Mouse (Mus musculus) MEL (cell line): ENCODE results near the gene Nudt3. TPM values are rescaled to one million over a fixed set of nuclear protein-coding genes. Genes with fewer than 3 reads are reported as not detected.

Experiments used
- DNase-seq: peaks from one replicate; pipeline ENCODE4 v3.0.0; 2011; ENCODE audit warnings: low read depth, low spot score
- H3K27ac ChIP-seq: 2 replicates; pipeline ENCODE4 v1.5.1; 2012; ENCODE audit warnings: low read depth, mild to moderate bottlenecking, control low read depth, low read length, moderate library complexity; ENCODE audit not compliant: control insufficient read depth
- H3K27me3 ChIP-seq, 2 experiments: fragments of 150-350 bp in 1 of 2; sonication (generic) in 1 of 2; 2 replicates each; pipeline ENCODE4 v1.6.1; 2012; ENCODE audit warnings: low read length in 2 of 2, mild to moderate bottlenecking in 2 of 2, improper control_type of control experiment in 1 of 2, moderate library complexity in 1 of 2; ENCODE audit not compliant: insufficient read depth in 2 of 2, control insufficient read depth in 1 of 2
- H3K36me3 ChIP-seq, 2 experiments: 2 replicates each; pipeline ENCODE4 v1.6.1; 2012 to 2014; ENCODE audit warnings: low read length in 2 of 2, improper control_type of control experiment in 1 of 2, inconsistent platforms in 1 of 2, mild to moderate bottlenecking in 1 of 2; ENCODE audit not compliant: insufficient read depth in 2 of 2, control insufficient read depth in 1 of 2
- H3K4me1 ChIP-seq, 2 experiments: fragments of 150-350 bp in 1 of 2; sonication (generic) in 1 of 2; 2 replicates each; pipeline ENCODE4 v1.6.1; 2012; ENCODE audit warnings: low read length in 2 of 2, improper control_type of control experiment in 1 of 2, mild to moderate bottlenecking in 1 of 2; ENCODE audit not compliant: insufficient read depth in 2 of 2, control insufficient read depth in 1 of 2
- H3K4me3 ChIP-seq, 2 experiments: fragments of 150-350 bp in 1 of 2; sonication (generic) in 1 of 2; 2 replicates each; pipeline ENCODE4 v1.5.1; 2012; ENCODE audit warnings: low read depth in 2 of 2, low read length in 2 of 2, mild to moderate bottlenecking in 2 of 2, moderate library complexity in 2 of 2, control low read depth in 1 of 2, improper control_type of control experiment in 1 of 2; ENCODE audit not compliant: control insufficient read depth in 1 of 2, insufficient read depth in 1 of 2
- H3K79me2 ChIP-seq: 2 replicates; pipeline ENCODE4 v1.6.1; 2012; ENCODE audit warnings: mild to moderate bottlenecking, low read length, moderate library complexity; ENCODE audit not compliant: control insufficient read depth, poor library complexity, insufficient read depth
- H3K9ac ChIP-seq: 2 replicates; pipeline ENCODE4 v1.6.1; 2012; ENCODE audit warnings: low read depth, mild to moderate bottlenecking, control low read depth, low read length, moderate library complexity; ENCODE audit not compliant: control insufficient read depth, poor library complexity, severe bottlenecking
- H3K9me3 ChIP-seq: fragments of 150-350 bp; sonication (generic); replicated peaks from 2 replicates; pipeline ENCODE4 v1.6.1; 2012; ENCODE audit warnings: mild to moderate bottlenecking, low read length, improper control_type of control experiment, moderate library complexity; ENCODE audit not compliant: insufficient read depth
- BHLHE40 ChIP-seq: IDR thresholded peaks from 2 replicates; pipeline ENCODE4 v1.6.1; 2012; ENCODE audit warnings: low read depth, mild to moderate bottlenecking, inconsistent platforms, low read length, improper control_type of control experiment, borderline replicate concordance
- CHD2 ChIP-seq: IDR thresholded peaks from 2 replicates; pipeline ENCODE4 v1.6.1; 2011; ENCODE audit warnings: low read length, improper control_type of control experiment
- CTCF ChIP-seq, 3 experiments: IDR thresholded peaks in 2 of 3; conservative IDR thresholded peaks in 1 of 3; 2 replicates each; pipeline ENCODE4 v1.5.1; 2011 to 2012; ENCODE audit warnings: low read length in 3 of 3, low read depth in 2 of 3, mild to moderate bottlenecking in 2 of 3, improper control_type of control experiment in 1 of 3, inconsistent platforms in 1 of 3, mixed read lengths in 1 of 3, moderate library complexity in 1 of 3; ENCODE audit not compliant: control insufficient read depth in 1 of 3, insufficient read depth in 1 of 3, poor library complexity in 1 of 3, severe bottlenecking in 1 of 3
- E2F4 ChIP-seq: IDR thresholded peaks from 2 replicates; pipeline ENCODE4 v1.6.1; 2011; ENCODE audit warnings: low read depth, low read length, improper control_type of control experiment, borderline replicate concordance
- EP300 ChIP-seq, 2 experiments: IDR thresholded peaks; 2 replicates each; pipeline ENCODE4 v1.6.1; 2011; ENCODE audit warnings: improper control_type of control experiment in 2 of 2, low read length in 2 of 2, low read depth in 1 of 2, mild to moderate bottlenecking in 1 of 2
- ETS1 ChIP-seq: IDR thresholded peaks from 2 replicates; pipeline ENCODE4 v1.6.1; 2012; ENCODE audit warnings: low read depth, mild to moderate bottlenecking, inconsistent platforms, low read length, improper control_type of control experiment, moderate library complexity
- GABPA ChIP-seq: IDR thresholded peaks from 2 replicates; pipeline ENCODE4 v1.6.1; 2012; ENCODE audit warnings: low read depth, mild to moderate bottlenecking, inconsistent platforms, low read length, improper control_type of control experiment, moderate library complexity
- GATA1 ChIP-seq: IDR thresholded peaks from 2 replicates; pipeline ENCODE4 v1.6.1; 2011; ENCODE audit warnings: low read depth, low read length, improper control_type of control experiment
- MAX ChIP-seq: IDR thresholded peaks from 2 replicates; pipeline ENCODE4 v1.6.1; 2011; ENCODE audit warnings: low read length, improper control_type of control experiment
- MAZ ChIP-seq: IDR thresholded peaks from 2 replicates; pipeline ENCODE4 v1.6.1; 2012; ENCODE audit warnings: low read depth, mild to moderate bottlenecking, inconsistent platforms, low read length, improper control_type of control experiment
- MYB ChIP-seq: IDR thresholded peaks from 2 replicates; pipeline ENCODE4 v1.6.1; 2011; ENCODE audit warnings: mild to moderate bottlenecking, low read depth, low read length, improper control_type of control experiment
- NELFE ChIP-seq: IDR thresholded peaks from 2 replicates; pipeline ENCODE4 v1.6.1; 2011; ENCODE audit warnings: low read depth, low read length, improper control_type of control experiment
- NRF1 ChIP-seq: IDR thresholded peaks from 2 replicates; pipeline ENCODE4 v1.6.1; 2014; ENCODE audit warnings: low read depth, mild to moderate bottlenecking, inconsistent platforms, low read length, improper control_type of control experiment, moderate library complexity; ENCODE audit not compliant: poor library complexity, insufficient read depth, severe bottlenecking
- POLR2AphosphoS2 ChIP-seq: IDR thresholded peaks from 2 replicates; pipeline ENCODE4 v1.6.1; 2011; ENCODE audit warnings: low read length, improper control_type of control experiment
- POLR2AphosphoS5 ChIP-seq: IDR thresholded peaks from 2 replicates; pipeline ENCODE4 v1.6.1; 2012; ENCODE audit warnings: low read depth, borderline replicate concordance, mild to moderate bottlenecking, inconsistent platforms, low read length, moderate library complexity, mixed read lengths
- RCOR1 ChIP-seq: IDR thresholded peaks from 2 replicates; pipeline ENCODE4 v1.6.1; 2012; ENCODE audit warnings: low read depth, mild to moderate bottlenecking, inconsistent platforms, low read length, improper control_type of control experiment
- SIN3A ChIP-seq: IDR thresholded peaks from 2 replicates; pipeline ENCODE4 v1.6.1; 2012; ENCODE audit warnings: low read length, improper control_type of control experiment, inconsistent platforms
- SMC3 ChIP-seq: IDR thresholded peaks from 2 replicates; pipeline ENCODE4 v1.6.1; 2011; ENCODE audit warnings: low read depth, low read length, improper control_type of control experiment
- TAL1 ChIP-seq: IDR thresholded peaks from 2 replicates; pipeline ENCODE4 v1.6.1; 2012; ENCODE audit warnings: mild to moderate bottlenecking, inconsistent platforms, low read length, moderate library complexity, mixed read lengths
- TBP ChIP-seq: IDR thresholded peaks from 2 replicates; pipeline ENCODE4 v1.8.0; 2011; ENCODE audit warnings: low read depth, low read length, improper control_type of control experiment
- TCF12 ChIP-seq: IDR thresholded peaks from 2 replicates; pipeline ENCODE4 v1.6.1; 2014; ENCODE audit warnings: low read depth, mild to moderate bottlenecking, inconsistent platforms, low read length, improper control_type of control experiment, moderate library complexity
- UBTF ChIP-seq: IDR thresholded peaks from 2 replicates; pipeline ENCODE4 v1.6.1; 2012; ENCODE audit warnings: low read depth, mild to moderate bottlenecking, inconsistent platforms, low read length, improper control_type of control experiment, moderate library complexity, borderline replicate concordance; ENCODE audit not compliant: insufficient read depth
- USF2 ChIP-seq, 2 experiments: IDR thresholded peaks; 2 replicates each; pipeline ENCODE4 v1.6.1; 2011 to 2012; ENCODE audit warnings: improper control_type of control experiment in 2 of 2, low read length in 2 of 2, borderline replicate concordance in 1 of 2, inconsistent platforms in 1 of 2, low read depth in 1 of 2, mild to moderate bottlenecking in 1 of 2; ENCODE audit not compliant: insufficient read depth in 1 of 2
- ZC3H11A ChIP-seq: IDR thresholded peaks from 2 replicates; pipeline ENCODE4 v1.6.1; 2012; ENCODE audit warnings: low read depth, mild to moderate bottlenecking, inconsistent platforms, low read length, improper control_type of control experiment
- ZMIZ1 ChIP-seq: IDR thresholded peaks from 2 replicates; pipeline ENCODE4 v1.6.1; 2012; ENCODE audit warnings: low read depth, mild to moderate bottlenecking, inconsistent platforms, low read length, improper control_type of control experiment, moderate library complexity
- polyA plus RNA-seq, 2 experiments: library from polyadenylated mRNA; stranded (reverse) in 1 of 2; unstranded in 1 of 2; fragments of >175 nt in 1 of 2; fragments of >200 nt in 1 of 2; gene quantifications; 2 replicates each; pipeline versions ENCODE4 v1.2.1 to v1.2.4; 2012; ENCODE audit warnings: low replicate concordance in 2 of 2, low read depth in 1 of 2; ENCODE audit not compliant: insufficient read length in 2 of 2, insufficient read depth in 1 of 2, missing spikeins in 1 of 2
- total RNA-seq: library from RNA; depleted of rRNA; stranded (reverse); fragments of 300-350 nt; gene quantifications from 2 replicates; pipeline ENCODE4 v1.2.3, GENCODE M21; 2012

Nudt3 gene
- total and polyA plus RNA-seq, 3 experiments, result 96.5 to 258 (median 97.0) TPM

DNA sequence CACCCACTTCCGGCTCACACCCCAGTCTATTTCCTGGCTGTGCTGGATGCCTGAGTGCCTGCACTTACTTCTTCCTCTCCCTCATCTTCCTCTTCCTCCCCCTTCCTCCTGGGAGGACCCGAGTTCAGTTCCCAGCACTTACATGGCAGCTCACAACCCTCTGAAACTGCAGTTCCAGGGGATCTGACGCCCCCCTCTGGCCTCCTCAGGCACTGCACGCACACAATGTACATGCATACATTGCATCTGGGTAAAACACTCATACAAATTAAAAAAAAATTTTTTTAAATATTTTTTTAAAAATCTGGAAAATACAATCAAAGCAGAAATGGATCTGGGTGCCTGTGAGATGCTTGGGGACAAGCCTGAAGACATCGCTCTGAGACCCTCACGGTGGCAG is 48.4 kb upstream of the Nudt3 start:
- H3K27me3 ChIP-seq, result no peaks in the 10 kb centered on the region
- no peaks in the 10 kb centered on the region for H3K4me1 ChIP-seq
- no peak overlapping the region for H3K27ac ChIP-seq
- no peak for DNase-seq
- H3K36me3 ChIP-seq, result no peaks in the 10 kb centered on the region
- TF ChIP-seq TCF12 (no peak), CTCF (IDR thresholded peaks at IDR 0.05 in 2 of 3, conservative IDR thresholded peaks at IDR 0.05 in 1 of 3; ENCODE audit: control insufficient read depth in 1 of 3, insufficient read depth in 1 of 3, low read depth in 2 of 3, low read length in 3 of 3, poor library complexity in 1 of 3, severe bottlenecking in 1 of 3) (peak in 1 of 3 experiments; percentile 10; a peak in 1 of 6 replicates)
- H3K9ac ChIP-seq, result no peak overlapping the region
- no peak overlapping the region for H3K4me3 ChIP-seq
- no peaks in the 10 kb centered on the region for H3K9me3 ChIP-seq
- no peaks in the 10 kb centered on the region for H3K79me2 ChIP-seq

GRCm38 (mm10) chr17:27658767-27659166 is 35.5 kb upstream of the Nudt3 start:
- TF ChIP-seq EP300 (IDR thresholded peaks at IDR 0.05; ENCODE audit: low read depth in 1 of 2, low read length in 2 of 2) (no peak), ZMIZ1 (no peak), TAL1 (no peak), ZC3H11A (no peak), E2F4 (no peak), RCOR1 (no peak), MAX (no peak), ETS1 (no peak), TBP (no peak)

GRCm38 (mm10) chr17:27657123-27657522 is 33.8 kb upstream of the Nudt3 start:
- Histone ChIP-seq H3K36me3 (peaks cover 0 to 9% of the 10 kb centered on the region in 2 experiments; a peak in 2 of 4 replicates), H3K4me1 (peaks cover 0 to 26% of the 10 kb centered on the region in 2 experiments; a peak in 2 of 4 replicates), H3K79me2 (no peaks in the 10 kb centered on the region), H3K27me3 (no peaks in the 10 kb centered on the region), H3K9ac (no peak overlapping the region), H3K4me3 (no peak overlapping the region), H3K27ac (no peak overlapping the region), H3K9me3 (no peaks in the 10 kb centered on the region)
- no peak for TF ChIP-seq UBTF
- TF ChIP-seq POLR2AphosphoS2, result no peak
- TF ChIP-seq ZMIZ1, result no peak
- TF ChIP-seq USF2 (IDR thresholded peaks at IDR 0.05; ENCODE audit: borderline replicate concordance in 1 of 2, insufficient read depth in 1 of 2, low read depth in 1 of 2, low read length in 2 of 2), result no peak
- TF ChIP-seq CHD2, result no peak
- no peak for TF ChIP-seq E2F4
- no peak for TF ChIP-seq NRF1
- no peak for TF ChIP-seq ZC3H11A
- TF ChIP-seq POLR2AphosphoS5, result no peak
- TF ChIP-seq BHLHE40, result no peak
- TF ChIP-seq SIN3A, result no peak
- TF ChIP-seq MYB, result no peak
- TF ChIP-seq ETS1, result no peak
- no peak for TF ChIP-seq MAZ
- no peak for TF ChIP-seq SMC3
- TF ChIP-seq GATA1, result no peak
- no peak for TF ChIP-seq GABPA
- no peak for TF ChIP-seq NELFE
- no peak for TF ChIP-seq TAL1
- DNase-seq, result no peak

More at GRCm38 (mm10) chr17:27658767-27659166, 35.5 kb upstream of the Nudt3 start:
- H3K4me1 ChIP-seq, result peaks cover 0 to 19% of the 10 kb centered on the region in 2 experiments; a peak in 2 of 4 replicates
- no peak overlapping the region for H3K4me3 ChIP-seq
- H3K9ac ChIP-seq, result no peak overlapping the region
- DNase-seq, result no peak
- H3K79me2 ChIP-seq, result no peaks in the 10 kb centered on the region
- H3K27me3 ChIP-seq, result no peaks in the 10 kb centered on the region
- no peaks in the 10 kb centered on the region for H3K9me3 ChIP-seq
- H3K36me3 ChIP-seq, result peaks cover 0 to 7% of the 10 kb centered on the region in 2 experiments; a peak in 2 of 4 replicates
- no peak overlapping the region for H3K27ac ChIP-seq
